Mouse (Mus musculus) ES-Bruce4 (cell line): ENCODE data around the gene Nr2e1. TPM values are rescaled to one million over a fixed set of nuclear protein-coding genes. Genes with fewer than 3 reads are reported as not detected.

Experiments
- H3K27ac ChIP-seq: 2 replicates; pipeline ENCODE4 v1.5.1; 2012; ENCODE audit warnings: low read length, inconsistent platforms; ENCODE audit not compliant: insufficient read depth
- H3K27me3 ChIP-seq: 2 replicates; pipeline ENCODE4 v1.6.1; 2012; ENCODE audit warnings: mild to moderate bottlenecking, low read length, inconsistent platforms; ENCODE audit not compliant: control insufficient read depth, poor library complexity, insufficient read depth, severe bottlenecking
- H3K36me3 ChIP-seq: 2 replicates; pipeline ENCODE4 v1.6.1; 2012; ENCODE audit warnings: inconsistent platforms, mild to moderate bottlenecking, low read length, moderate library complexity; ENCODE audit not compliant: control insufficient read depth, poor library complexity, insufficient read depth, severe bottlenecking
- H3K4me1 ChIP-seq: one replicate; pipeline ENCODE4 v1.8.1; 2011; ENCODE audit warnings: low read length; ENCODE audit not compliant: control insufficient read depth, insufficient read depth
- H3K4me3 ChIP-seq: 2 replicates; pipeline ENCODE4 v1.5.1; 2011; ENCODE audit warnings: low read depth, mild to moderate bottlenecking, low read length
- H3K9ac ChIP-seq: 2 replicates; pipeline ENCODE4 v1.6.1; 2012; ENCODE audit warnings: low read depth, mild to moderate bottlenecking, inconsistent platforms; ENCODE audit not compliant: poor library complexity, severe bottlenecking
- H3K9me3 ChIP-seq: replicated peaks from 2 replicates; pipeline ENCODE4 v1.6.1; 2012; ENCODE audit warnings: mild to moderate bottlenecking, low read length, inconsistent platforms; ENCODE audit not compliant: control insufficient read depth, poor library complexity, insufficient read depth, severe bottlenecking
- CTCF ChIP-seq: IDR thresholded peaks from one replicate; pipeline ENCODE4 v1.8.1; 2011; ENCODE audit warnings: low read depth, low read length
- EP300 ChIP-seq: IDR thresholded peaks from 2 replicates; pipeline ENCODE4 v1.6.1; 2011; ENCODE audit warnings: low read depth, low read length; ENCODE audit not compliant: insufficient read depth
- POLR2A ChIP-seq: IDR thresholded peaks from one replicate; pipeline ENCODE4 v1.8.1; 2011; ENCODE audit warnings: low read length; ENCODE audit not compliant: insufficient read depth
- polyA plus RNA-seq: library from polyadenylated mRNA; stranded (reverse); fragments of >200 nt; gene quantifications from 2 replicates; pipeline ENCODE4 v1.2.4, GENCODE M21; 2011; ENCODE audit warnings: low read depth; ENCODE audit not compliant: missing spikeins, insufficient read depth, insufficient read length

Nr2e1 gene
- polyA plus RNA-seq, 1 experiment: not detected

- 0 out of 2 replicates have a peak, but pooled peaks have one; percentile 1 for TF ChIP-seq EP300
- TF ChIP-seq POLR2A: no peak
- H3K27ac ChIP-seq: no peak overlapping the region
- H3K4me3 ChIP-seq: peak overlapping the region; percentile 13
- H3K9ac ChIP-seq: no peak overlapping the region
- no peaks in the 10 kb centered on the region for H3K36me3 ChIP-seq
- H3K9me3 ChIP-seq: no peaks in the 10 kb centered on the region
- H3K27me3 ChIP-seq: peaks cover 52% of the 10 kb centered on the region
- H3K4me1 ChIP-seq: no peaks in the 10 kb centered on the region
Observed at GRCm38 (mm10) chr10:42579475-42580130, 3.8 kb downstream of the Nr2e1 start.

GRCm38 (mm10) chr10:42578698-42579474 is 4.5 kb downstream of the Nr2e1 start:
- TF ChIP-seq POLR2A: no peak
- no peak for TF ChIP-seq CTCF
- TF ChIP-seq EP300: no peak
- Histone ChIP-seq H3K27ac (no peak overlapping the region), H3K4me3 (no peak overlapping the region), H3K36me3 (no peaks in the 10 kb centered on the region), H3K9ac (no peak overlapping the region), H3K4me1 (no peaks in the 10 kb centered on the region), H3K9me3 (no peaks in the 10 kb centered on the region), H3K27me3 (peaks cover 45% of the 10 kb centered on the region)

- H3K36me3 ChIP-seq: no peaks in the 10 kb centered on the region
- H3K9me3 ChIP-seq: no peaks in the 10 kb centered on the region
- peaks cover 40% of the 10 kb centered on the region for H3K27me3 ChIP-seq
- H3K9ac ChIP-seq: no peak overlapping the region
- H3K4me3 ChIP-seq: no peak overlapping the region
- no peak overlapping the region for H3K27ac ChIP-seq
- no peaks in the 10 kb centered on the region for H3K4me1 ChIP-seq
- TF ChIP-seq EP300 (no peak), CTCF (no peak), POLR2A (no peak)
Observed at GRCm38 (mm10) chr10:42578281-42578675, 5.2 kb downstream of the Nr2e1 start.

GRCm38 (mm10) chr10:42577525-42578280 is 5.7 kb downstream of the Nr2e1 start:
- no peak for TF ChIP-seq POLR2A
- TF ChIP-seq EP300: no peak
- no peak for TF ChIP-seq CTCF
- peaks cover 40% of the 10 kb centered on the region for H3K27me3 ChIP-seq
- H3K9ac ChIP-seq: no peak overlapping the region
- H3K9me3 ChIP-seq: no peaks in the 10 kb centered on the region
- no peaks in the 10 kb centered on the region for H3K36me3 ChIP-seq
- H3K27ac ChIP-seq: no peak overlapping the region
- H3K4me3 ChIP-seq: no peak overlapping the region
- H3K4me1 ChIP-seq: no peaks in the 10 kb centered on the region

- H3K4me1 ChIP-seq: no peaks in the 10 kb centered on the region
- no peaks in the 10 kb centered on the region for H3K9me3 ChIP-seq
- no peak for TF ChIP-seq EP300
- no peak for TF ChIP-seq CTCF
- TF ChIP-seq POLR2A: no peak
- no peak overlapping the region for H3K4me3 ChIP-seq
- H3K36me3 ChIP-seq: no peaks in the 10 kb centered on the region
- no peak overlapping the region for H3K9ac ChIP-seq
- H3K27ac ChIP-seq: no peak overlapping the region
- peaks cover 27% of the 10 kb centered on the region for H3K27me3 ChIP-seq
Observed at GRCm38 (mm10) chr10:42574639-42575038, 8.8 kb downstream of the Nr2e1 start.

- Histone ChIP-seq H3K9me3 (no peaks in the 10 kb centered on the region), H3K4me1 (no peaks in the 10 kb centered on the region), H3K27me3 (peaks cover 12% of the 10 kb centered on the region), H3K4me3 (peak overlapping the region; percentile 38; the same call in 1 of the 2 replicates), H3K9ac (no peak overlapping the region), H3K27ac (no peak overlapping the region), H3K36me3 (no peaks in the 10 kb centered on the region)
- TF ChIP-seq EP300: no peak
- TF ChIP-seq CTCF: no peak
- no peak for TF ChIP-seq POLR2A
Observed at GRCm38 (mm10) chr10:42572971-42573370, 10.5 kb downstream of the Nr2e1 start.
